Mouse (Mus musculus) cerebellum, adult 11-12 months (tissue): ENCODE data around the gene Garem2.
A peak's percentile ranks its signal among the peaks of the same experiment; 100 is the strongest.
"Not testable (repeated sequence)": the region's sequence is repeated elsewhere in the genome, so short reads cannot be mapped to it uniquely, and the experiment has no call there.

Source experiments
- DNase-seq: peaks from one replicate; pipeline ENCODE4 v3.0.0; 2022

The Garem2 gene

DNA sequence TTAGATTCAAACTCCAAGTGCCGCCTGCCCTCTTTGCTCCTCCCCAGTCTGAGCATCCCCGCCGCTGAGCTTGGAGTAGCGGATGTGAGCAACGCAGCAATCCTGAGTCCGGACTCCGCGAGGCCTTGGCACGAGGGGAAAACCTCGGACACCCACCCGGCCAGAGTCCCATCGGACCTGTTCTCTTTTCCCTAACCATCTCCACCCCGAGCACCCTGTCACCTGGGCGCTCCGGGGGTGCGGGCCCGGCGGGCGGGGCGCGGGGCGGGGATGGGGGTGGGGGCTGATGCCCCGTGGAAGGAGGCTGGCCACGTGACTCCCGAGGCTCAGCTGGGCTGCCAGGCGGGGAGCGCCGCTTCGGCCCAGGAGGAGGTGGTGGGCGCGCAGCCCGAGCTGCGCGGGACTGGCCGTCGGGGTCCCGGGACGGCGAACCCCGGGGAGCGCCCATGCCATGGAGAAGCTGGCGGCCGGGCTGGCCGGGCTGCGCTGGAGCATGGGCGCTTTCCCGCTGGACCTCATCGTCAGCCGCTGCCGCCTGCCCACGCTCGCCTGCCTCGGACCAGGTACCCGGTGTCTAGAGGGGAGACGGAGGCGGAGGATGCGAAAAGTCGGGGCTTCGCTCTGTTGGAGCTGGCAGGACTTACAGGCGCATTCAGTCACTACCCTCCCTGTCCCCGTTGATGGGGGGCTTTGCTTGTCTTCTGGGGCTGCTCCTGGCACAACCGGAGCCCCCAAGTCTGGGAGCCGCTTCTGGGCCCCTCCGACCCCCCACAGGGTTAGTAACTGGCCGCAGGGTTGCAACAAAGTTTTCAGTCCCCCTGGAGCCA lies at the start of gene Garem2:
Garem2 (plus strand) TSS at position 321 of the 827 bp plus-strand sequence.
- DNase-seq: no peak

GRCm38 (mm10) chr5:30058216-30058731 lies 46.7 kb upstream of the Garem2 start:
- no peak for DNase-seq

DNA sequence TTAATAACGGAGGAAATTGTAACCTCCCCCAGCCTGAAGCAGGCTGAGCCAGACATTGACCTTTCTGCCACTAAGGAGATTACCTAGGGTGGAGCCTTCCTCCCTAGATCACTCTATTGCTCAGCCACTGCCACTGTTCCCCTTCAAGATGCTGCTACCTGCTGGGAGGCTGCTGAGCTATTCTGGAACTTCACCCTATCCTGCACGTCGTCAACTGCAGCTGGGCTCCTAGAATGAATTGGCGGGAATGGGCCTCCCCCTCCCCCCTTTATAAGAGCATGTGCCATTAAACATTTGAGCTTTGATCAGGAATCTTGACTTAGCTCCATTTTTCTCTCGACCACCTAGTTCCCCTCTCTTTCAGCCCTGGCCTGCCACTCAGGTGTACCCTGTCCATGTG lies 45.4 kb upstream of the Garem2 start:
- DNase-seq: not testable (repeated sequence)

DNA sequence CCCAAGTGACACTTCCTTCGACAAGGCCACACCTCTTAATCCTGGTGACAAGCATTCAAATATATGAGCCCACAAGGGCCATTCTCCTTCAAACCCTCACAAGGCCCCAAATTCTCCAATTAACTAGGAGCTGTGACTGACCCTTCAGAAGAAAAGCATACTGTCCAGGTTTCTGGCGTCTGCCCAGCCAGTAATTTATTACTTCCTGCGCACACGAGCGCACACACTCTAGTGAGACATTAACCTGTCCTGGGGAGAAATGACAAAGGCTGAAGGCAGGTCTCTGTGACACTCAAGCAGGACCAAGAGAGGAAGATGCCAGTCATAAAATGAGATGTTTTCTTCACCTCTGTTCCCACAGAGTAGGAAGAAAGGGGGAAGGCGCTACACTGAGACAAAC lies 37.2 kb upstream of the Garem2 start:
- no peak for DNase-seq

DNA sequence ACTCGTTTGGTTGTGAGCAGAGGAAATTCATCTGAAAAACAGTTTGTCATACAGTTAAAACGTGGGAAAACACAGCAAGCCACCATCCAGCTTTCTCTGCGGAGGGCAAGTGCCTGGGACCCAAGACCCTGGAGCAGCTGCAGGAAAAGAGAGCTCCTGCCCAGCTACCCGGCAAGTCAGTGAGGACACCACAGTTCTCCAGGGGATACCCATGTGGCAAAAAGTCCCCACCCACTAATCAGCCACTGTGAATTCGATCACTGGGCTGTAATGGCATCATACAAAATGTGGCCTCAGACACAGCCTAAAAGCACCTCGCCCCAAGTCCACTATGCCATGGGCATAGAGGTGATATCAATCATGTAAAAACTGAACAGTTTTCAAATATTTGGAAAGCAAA lies 33.3 kb upstream of the Garem2 start:
- no peak for DNase-seq

DNA sequence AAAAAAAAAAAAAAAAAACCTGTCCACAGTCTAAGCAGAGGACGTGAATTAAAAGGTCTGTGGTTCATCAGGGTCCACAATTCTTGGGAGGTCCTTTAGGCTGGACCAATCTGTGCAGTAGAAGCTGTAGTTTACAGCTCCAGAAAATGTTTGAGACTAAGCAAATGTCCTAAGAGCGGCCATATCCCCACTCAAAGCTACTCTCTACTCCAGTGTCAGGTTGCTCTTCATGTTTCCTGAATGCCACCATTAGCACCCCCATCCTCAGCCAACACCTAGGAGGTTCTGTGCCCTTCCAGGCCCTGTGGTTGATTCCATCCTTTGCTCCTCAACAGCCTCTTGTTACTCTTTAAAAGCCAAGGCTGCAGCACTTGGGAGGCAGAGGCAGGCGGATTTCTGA lies 32.6 kb upstream of the Garem2 start:
- DNase-seq: no peak

- DNase-seq: peak; percentile 58
Measured at GRCm38 (mm10) chr5:30072825-30073821, 31.8 kb upstream of the Garem2 start, which contains the start of gene Tyms. Tyms (minus strand) TSS chr5:30073617.

DNA sequence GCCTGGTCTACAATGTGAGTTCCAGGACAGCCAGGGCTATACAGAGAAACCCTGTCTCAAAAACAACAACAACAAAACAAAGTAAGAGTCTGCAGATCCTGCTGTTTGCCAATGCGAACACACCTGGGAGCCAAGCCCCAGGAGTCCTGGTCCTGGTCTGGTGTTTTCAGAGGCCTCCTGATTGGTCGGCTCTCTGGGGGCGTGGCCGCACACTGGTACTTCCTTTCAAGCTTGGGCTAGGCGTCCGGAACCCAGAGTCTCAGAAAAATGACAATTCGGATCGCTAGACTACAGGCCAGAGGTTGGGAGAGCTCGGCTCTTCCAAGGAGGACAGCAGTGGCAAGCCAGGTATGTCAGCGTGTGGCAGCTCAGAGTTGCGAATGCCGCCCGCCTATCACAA lies 12.3 kb upstream of the Garem2 start:
- no peak for DNase-seq

GRCm38 (mm10) chr5:30094399-30094798 lies 10.6 kb upstream of the Garem2 start:
- no peak for DNase-seq

DNA sequence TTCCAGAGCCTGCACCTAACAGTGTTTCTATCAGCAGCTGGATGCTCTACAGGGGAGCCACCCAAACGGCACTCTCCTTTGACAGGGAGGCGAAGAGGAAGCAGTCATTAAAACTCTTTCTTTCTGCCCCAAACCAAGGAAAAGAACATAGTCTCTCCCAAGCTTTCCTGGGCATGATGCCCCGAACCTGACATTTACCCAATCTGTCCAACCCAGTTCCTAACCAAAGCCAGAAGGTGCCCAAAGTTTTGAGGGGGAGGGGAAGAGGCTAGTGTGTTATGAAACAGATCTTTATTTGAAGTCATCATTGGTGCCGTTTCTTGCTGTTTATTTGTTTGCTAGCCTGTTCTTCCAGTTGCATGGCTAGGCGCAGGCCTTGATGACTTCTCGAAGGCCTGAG lies 9.2 kb upstream of the Garem2 start:
- peak; percentile 54 for DNase-seq

DNA sequence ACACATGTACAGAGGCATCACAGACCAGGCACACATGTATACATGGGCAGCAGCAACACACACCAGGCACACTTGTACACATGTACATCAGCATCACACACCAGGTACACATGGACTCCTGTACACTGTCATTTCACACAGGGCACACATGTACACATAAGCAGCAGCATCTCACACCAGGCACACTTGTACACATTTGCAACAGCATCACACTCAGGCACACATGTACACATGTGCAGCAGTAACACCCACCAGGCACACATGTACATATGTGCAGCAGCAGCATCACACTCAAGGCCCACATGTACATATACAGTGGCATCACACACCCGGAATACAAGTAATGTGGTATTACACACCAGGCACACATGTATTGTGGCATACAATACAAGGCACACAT lies 6.7 kb upstream of the Garem2 start:
- no peak for DNase-seq

- DNase-seq: no peak
Measured at GRCm38 (mm10) chr5:30103340-30103739, 1.6 kb upstream of the Garem2 start.

DNA sequence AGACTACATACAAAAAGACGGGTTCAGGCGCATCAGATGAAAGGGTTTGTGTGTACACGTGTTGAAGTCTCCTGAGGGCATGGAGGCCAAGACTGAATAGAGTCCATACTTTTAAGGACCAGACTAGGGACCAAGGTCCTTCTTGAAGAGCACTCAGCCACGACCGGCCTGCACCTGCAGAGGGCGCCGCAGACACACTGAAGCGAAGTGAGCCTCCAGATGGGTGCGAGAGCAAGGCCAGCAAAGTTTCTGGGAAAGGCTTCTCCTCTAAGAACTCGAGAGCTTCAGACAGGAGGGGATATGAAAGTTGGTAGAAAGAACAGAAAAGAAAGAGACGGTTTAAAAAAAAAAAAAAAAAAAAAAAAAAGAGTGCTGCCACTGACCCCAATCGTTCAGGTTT lies 622 bp upstream of the Garem2 start:
- DNase-seq: no peak

GRCm38 (mm10) chr5:30105668-30106300 lies 823 bp downstream of the Garem2 start, which contains the start of gene 3110082J24Rik:
3110082J24Rik (minus strand) TSS chr5:30106086.
- DNase-seq: no peak

DNA sequence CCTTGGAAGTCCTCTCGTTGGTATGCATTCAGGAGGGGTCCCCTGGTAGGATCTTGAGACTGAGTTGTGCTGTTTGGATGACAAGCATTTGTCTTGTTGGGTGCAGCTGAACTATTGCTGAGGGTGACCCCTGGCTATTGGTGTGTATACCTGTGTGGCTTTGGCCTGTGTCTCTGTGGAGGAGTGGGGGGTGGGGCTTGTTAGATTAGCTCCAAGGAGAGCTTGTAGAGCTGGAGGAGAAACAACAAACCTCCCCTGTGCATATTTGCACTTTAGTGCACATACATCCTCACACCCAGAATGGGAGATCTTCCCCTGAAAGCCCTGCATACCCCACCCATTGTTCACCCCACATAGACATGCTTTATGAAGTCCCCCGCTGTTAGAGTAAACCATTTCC lies 1.8 kb downstream of the Garem2 start:
- no peak for DNase-seq

DNA sequence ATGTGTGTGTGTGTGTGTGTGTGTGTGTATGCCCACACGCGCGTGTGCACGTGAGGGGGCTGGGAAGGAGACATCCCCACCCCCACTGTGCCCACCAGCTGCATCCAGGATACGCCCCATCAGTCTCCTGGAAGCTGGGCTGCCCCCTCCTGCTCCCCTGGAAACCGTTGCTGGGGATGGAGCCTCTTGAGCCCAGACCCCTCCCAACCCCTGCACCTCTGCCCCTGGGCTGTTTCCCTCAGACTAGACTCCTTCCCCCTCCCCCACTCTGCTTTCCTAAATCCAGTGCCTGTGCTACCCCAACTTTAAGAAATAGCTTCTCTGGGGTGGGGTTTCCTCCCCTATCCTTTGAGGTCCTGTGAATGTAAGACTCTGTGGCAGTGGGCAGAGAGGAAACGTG lies 2.2 kb downstream of the Garem2 start:
- no peak for DNase-seq

GRCm38 (mm10) chr5:30107611-30108041 lies 2.7 kb downstream of the Garem2 start:
- no peak for DNase-seq

DNA sequence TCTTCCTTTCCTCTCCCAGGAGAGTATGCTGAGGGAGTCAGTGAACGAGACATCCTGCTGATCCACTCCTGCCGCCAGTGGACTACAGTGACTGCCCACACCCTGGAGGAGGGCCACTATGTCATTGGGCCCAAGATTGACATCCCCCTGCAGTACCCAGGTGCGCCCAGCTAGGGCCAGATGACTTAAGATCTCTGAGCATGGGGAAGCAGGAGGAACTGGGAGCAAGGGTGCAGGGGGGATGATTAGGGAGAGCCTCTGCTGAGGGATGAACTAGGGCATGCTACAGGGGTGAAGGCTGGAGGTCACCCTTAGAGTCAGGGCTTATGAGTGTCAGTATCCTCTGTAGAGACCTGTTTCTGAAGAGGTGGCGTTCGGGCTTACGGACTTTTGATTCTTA lies 3.3 kb downstream of the Garem2 start:
- DNase-seq: no peak

DNA sequence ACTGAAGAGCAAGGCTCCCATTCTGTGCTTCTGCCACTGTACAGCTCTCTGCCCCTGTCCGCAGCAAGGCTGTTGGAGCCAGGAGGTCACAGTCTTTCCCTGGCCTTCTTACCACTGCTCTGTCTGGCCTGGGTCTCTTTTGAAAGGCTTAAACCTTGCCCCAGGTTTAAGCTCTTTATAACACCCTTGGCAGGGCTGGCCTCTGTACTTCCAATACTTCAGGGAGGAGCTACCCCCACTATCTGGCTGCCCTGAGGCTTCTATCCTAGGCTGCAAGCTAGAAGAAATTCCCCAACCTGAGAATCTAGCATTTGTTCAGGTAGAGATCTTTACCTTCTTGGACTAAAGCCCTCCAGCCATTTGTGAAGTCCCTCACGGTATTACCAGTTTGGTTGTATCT lies 4.9 kb downstream of the Garem2 start:
- DNase-seq: no peak

DNA sequence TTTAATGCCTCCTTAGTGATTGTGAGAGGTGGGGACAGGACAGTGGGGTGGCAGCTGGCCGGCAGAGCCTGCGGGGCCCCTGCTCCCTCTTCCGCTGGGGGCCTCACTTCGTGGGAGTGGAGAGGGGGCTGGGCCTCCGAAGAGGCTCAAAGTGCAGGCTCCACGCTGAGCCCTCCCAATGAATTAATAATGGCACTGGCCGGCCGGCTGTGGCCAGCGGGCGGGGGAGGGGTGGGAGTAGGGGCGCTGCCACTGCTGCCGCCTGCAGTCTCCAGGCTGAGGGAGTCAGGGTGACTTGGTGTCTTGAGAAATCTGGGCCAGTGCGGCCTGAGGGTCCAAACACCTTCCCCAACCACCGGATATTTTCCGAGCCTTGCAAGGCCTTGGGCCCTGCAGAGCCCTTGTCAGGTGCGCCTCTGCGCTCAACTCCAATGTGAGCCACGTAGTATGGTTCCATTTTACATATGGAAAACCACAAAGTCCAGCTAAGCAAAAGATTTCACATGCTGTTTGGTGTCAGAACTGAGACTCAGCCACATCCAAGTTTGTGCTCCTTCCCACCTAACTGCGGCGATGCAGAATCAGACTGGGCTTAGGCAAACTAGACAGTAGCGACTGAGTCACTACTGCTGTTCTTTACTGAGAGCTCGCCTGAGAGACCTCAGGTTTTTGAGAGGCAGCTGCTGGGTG lies 5.6 kb downstream of the Garem2 start:
- DNase-seq: no peak

GRCm38 (mm10) chr5:30111126-30111525 lies 6.2 kb downstream of the Garem2 start:
- DNase-seq: no peak

GRCm38 (mm10) chr5:30111771-30112170 lies 6.8 kb downstream of the Garem2 start:
- DNase-seq: no peak
